Mouse (Mus musculus): ENCODE data around the gene Thnsl1.
"Not testable (repeated sequence)": the region's sequence is repeated elsewhere in the genome, so short reads cannot be mapped to it uniquely, and the experiment has no call there.

The Thnsl1 gene

DNA sequence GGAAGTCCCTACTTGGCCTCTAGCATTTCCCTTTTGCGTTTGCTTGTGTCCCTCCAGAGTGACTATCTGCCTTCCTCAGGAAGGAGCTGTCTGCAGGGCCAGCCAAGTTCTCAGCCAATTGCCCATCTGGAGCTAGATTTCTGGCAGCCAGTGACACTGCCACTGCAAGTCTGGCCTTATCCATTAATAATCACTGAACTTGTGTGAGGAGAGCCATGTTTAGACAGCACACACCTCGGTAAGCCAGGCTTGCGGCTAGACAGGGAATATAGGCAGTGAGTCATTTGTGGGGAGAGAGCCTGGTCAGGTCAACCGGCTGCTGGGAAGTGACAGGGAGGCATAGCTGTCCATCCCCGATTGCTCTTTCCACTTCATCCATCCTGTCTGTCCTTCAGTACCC is 31.3 kb downstream of the Thnsl1 start:
- peak; percentile 11 to 25 for DNase-seq

- DNase-seq = not testable (repeated sequence)
These were observed 38.6 kb downstream of the Thnsl1 start for GRCm38 (mm10) chr2:21244104-21244503.

- no peak for DNase-seq
These were observed 39.5 kb downstream of the Thnsl1 start for GRCm38 (mm10) chr2:21244986-21245385.

GRCm38 (mm10) chr2:21245477-21246102 is 40.1 kb downstream of the Thnsl1 start:
- DNase-seq = no peak

- no peak for DNase-seq
These were observed 48.1 kb downstream of the Thnsl1 start for GRCm38 (mm10) chr2:21253644-21254043.

DNA sequence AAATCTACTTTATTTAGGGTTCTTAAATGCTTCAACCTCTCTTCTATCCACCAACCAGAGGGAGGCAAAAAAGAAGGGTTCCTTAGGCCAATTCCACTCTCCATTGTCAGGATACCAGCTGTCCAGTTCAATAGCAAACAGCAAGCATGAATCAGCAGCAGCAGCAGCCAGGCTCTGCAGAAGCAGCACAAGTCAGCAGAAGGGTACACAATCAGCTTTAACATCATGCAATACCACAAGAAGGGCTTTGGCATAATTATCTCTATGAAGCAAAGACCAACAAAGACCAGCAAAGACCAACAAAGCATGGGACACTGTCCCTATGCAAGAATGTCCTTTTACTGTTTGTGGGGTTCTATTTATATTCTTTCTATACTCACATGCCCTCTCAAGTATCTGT is 48.8 kb downstream of the Thnsl1 start:
- DNase-seq = no peak

DNA sequence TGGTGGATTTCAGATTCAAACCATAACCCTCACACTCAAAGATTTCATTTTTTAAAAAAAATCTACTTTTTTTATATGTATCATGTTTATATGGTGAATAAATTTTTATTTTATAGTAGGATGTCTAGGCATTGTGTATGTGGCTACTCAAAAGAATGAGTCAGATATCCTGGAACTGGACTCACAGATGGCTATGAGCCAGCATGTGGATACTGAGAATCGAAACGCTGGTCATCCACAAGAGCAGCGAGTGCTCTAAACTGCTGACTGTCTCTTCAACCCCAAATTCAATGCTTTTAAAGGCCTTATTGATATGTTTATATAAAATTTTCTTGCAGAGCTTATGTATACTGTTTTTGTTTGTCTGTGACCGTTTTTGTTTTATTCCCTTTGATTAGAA is 52.8 kb downstream of the Thnsl1 start:
- DNase-seq = no peak

GRCm38 (mm10) chr2:21259081-21259480 is 53.6 kb downstream of the Thnsl1 start:
- no peak for DNase-seq

- no peak for DNase-seq
These were observed 54.5 kb downstream of the Thnsl1 start for GRCm38 (mm10) chr2:21260060-21260459.

DNA sequence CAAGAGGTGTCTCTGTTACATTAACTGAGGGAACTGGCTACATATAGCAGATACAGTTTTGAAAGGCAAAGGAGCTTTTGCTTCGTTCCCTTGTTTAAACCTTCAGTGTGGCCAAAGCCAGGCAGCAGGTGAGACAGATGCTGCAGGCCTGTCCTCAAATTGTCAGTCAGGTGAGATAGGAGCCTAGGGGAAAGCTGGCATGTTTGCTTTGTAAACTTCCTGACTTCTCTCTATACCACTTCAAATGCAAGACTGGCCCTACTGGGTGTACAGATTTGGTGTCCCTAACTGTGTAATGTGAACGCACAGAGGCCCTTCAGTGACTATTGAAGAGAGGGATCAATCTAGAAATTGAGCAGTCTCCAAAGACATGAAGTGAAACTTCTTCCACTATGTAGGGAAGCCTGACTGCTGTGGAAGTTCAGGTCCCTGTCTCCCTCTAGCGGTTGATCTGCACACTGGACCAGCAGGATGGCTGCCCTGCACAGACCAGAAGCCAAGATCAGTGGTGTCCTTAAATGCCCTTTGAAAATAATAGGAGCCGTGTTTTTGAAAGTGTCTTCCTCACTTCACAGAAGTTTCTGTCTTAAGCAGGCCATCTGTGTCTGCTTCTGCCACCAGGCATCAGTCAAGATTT is 56.0 kb downstream of the Thnsl1 start:
- peak; percentile 63 to 76 for DNase-seq

DNA sequence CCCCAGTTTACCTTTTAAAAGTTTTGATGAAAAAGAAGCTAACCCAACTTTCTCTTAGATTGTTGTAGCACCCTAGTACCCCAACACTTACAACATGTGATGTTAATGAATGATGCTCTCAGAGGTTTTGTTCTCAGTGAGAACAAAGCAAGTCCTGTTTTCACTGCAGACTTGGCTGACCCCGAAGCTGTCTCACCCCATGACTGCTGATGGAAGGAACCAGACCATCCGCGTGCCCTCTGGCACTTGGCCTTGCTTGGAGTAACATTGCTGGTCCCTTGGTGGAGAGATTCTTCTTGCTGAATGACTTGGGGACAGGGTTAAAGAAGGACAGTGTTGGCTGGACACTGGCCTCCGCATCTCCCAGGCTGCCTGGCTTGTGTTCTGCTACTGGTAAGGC is 58.5 kb downstream of the Thnsl1 start:
- peak in 1 of 2 experiments; percentile 18 for DNase-seq
